Mouse (Mus musculus): ENCODE measurements around the gene Srsf12. TPM values are rescaled to one million over a fixed set of nuclear protein-coding genes. Genes with fewer than 3 reads are reported as not detected.

Srsf12 gene
- polyA plus RNA-seq, 1 experiment: not detected

DNA sequence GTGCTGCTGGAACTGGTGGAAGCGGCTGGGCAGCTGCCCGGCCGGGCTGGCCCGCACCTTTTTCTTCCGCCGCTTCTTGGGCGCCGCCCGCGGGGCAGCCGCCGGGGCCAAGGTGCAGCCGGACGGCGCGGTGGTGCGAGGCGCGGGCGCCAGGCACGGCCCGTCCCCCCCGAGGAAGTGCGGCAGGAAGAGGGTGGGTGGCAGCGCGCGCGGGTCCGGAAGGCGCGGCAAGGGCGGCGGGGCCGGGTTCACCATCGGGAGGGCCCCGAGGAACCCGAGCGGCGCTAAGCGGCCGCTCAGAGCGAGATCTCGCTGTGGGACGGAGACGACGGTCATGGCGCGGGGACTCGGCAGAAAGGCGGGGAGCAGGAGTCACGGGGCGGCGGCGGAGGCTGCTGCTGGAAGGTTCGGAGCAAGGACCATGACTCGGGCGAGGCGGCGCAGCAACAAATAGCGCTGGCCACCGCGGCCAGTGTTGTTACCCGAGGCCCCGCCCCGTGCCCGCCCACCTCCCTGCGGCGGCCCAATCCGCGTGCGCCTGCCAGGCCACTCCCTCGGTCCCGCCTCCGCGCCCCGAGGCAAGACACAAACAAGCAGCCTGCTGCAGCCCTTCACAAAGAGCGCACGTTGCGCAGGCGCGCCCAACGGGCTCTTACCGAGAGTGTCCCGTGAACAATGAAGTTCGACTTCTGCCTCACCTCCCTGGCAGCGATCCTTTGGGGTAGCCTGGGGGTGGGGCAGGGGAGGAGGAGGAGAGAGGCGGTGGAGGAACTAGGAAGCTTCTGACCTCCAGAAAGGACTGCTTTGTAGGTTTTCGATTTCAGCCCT lies 39.5 kb downstream of the Srsf12 start:
- TF ChIP-seq GATA1 (IDR thresholded peaks at IDR 0.05; ENCODE audit: borderline replicate concordance, low read length): no peak
- no peak for TF ChIP-seq FLI1 (IDR thresholded peaks at IDR 0.05; ENCODE audit: low read length)
- H3K27me3 ChIP-seq (replicated peaks): no peaks in the 10 kb centered on the region
- peak overlapping the region; percentile 96 for H3K4me3 ChIP-seq (replicated peaks)

DNA sequence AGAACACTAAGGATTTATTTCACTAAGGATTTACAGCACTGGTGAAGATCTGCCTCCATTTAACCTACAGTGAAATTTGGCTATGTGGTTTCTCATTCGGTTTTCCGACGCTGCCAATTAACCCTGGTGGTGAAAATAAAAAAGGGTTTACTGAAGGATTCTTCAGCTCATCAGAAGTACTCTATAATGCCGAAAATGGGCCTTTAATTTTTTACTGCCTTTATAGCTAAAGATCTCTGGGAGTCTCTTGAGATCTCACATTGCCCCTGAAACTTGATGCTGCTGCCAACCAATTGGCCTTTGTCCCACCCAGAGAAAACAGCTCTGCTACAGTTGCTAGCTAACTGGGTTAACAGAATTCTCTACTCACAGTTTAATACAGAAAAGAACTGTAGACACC lies 40.1 kb downstream of the Srsf12 start:
- Histone ChIP-seq H3K36me3 (replicated peaks; ENCODE audit: low read length) (peaks cover 27% of the 10 kb centered on the region), H3K4me3 (replicated peaks) (peak overlapping the region; percentile 96), H3K9me3 (no peaks in the 10 kb centered on the region), H3K27me3 (replicated peaks) (no peaks in the 10 kb centered on the region), H3K4me1 (peaks cover 48% of the 10 kb centered on the region)
- TF ChIP-seq FLI1 (IDR thresholded peaks at IDR 0.05; ENCODE audit: low read length): no peak
- no peak for TF ChIP-seq GATA1 (IDR thresholded peaks at IDR 0.05; ENCODE audit: borderline replicate concordance, low read length)

More for the DNA sequence above, 39.5 kb downstream of the Srsf12 start:
- H3K4me1 ChIP-seq: peaks cover 54% of the 10 kb centered on the region
- peaks cover 33% of the 10 kb centered on the region for H3K36me3 ChIP-seq (replicated peaks; ENCODE audit: low read length)
- no peaks in the 10 kb centered on the region for H3K9me3 ChIP-seq

- H3K9me3 ChIP-seq: no peaks in the 10 kb centered on the region
- H3K27me3 ChIP-seq (replicated peaks): no peaks in the 10 kb centered on the region
- peaks cover 18% of the 10 kb centered on the region for H3K36me3 ChIP-seq (replicated peaks; ENCODE audit: low read length)
- peaks cover 39% of the 10 kb centered on the region for H3K4me1 ChIP-seq
- no peak overlapping the region for H3K4me3 ChIP-seq (replicated peaks)
- no peak for TF ChIP-seq GATA1 (IDR thresholded peaks at IDR 0.05; ENCODE audit: borderline replicate concordance, low read length)
- TF ChIP-seq FLI1 (IDR thresholded peaks at IDR 0.05; ENCODE audit: low read length): no peak
Observed at GRCm38 (mm10) chr4:33249716-33250230, 41.0 kb downstream of the Srsf12 start.

GRCm38 (mm10) chr4:33250867-33251266 lies 42.1 kb downstream of the Srsf12 start:
- no peaks in the 10 kb centered on the region for H3K9me3 ChIP-seq
- H3K4me1 ChIP-seq: peaks cover 28% of the 10 kb centered on the region
- peaks cover 7% of the 10 kb centered on the region for H3K36me3 ChIP-seq (replicated peaks; ENCODE audit: low read length)
- TF ChIP-seq FLI1 (IDR thresholded peaks at IDR 0.05; ENCODE audit: low read length): no peak
- no peak for TF ChIP-seq GATA1 (IDR thresholded peaks at IDR 0.05; ENCODE audit: borderline replicate concordance, low read length)
- no peak overlapping the region for H3K4me3 ChIP-seq (replicated peaks)
- no peaks in the 10 kb centered on the region for H3K27me3 ChIP-seq (replicated peaks)

- H3K36me3 ChIP-seq (replicated peaks; ENCODE audit: low read length): no peaks in the 10 kb centered on the region
- H3K4me3 ChIP-seq (replicated peaks): no peak overlapping the region
- no peaks in the 10 kb centered on the region for H3K9me3 ChIP-seq
- H3K27me3 ChIP-seq (replicated peaks): no peaks in the 10 kb centered on the region
- H3K4me1 ChIP-seq: peaks cover 14% of the 10 kb centered on the region
- TF ChIP-seq GATA1 (IDR thresholded peaks at IDR 0.05; ENCODE audit: borderline replicate concordance, low read length): no peak
- TF ChIP-seq FLI1 (IDR thresholded peaks at IDR 0.05; ENCODE audit: low read length): no peak
Observed at GRCm38 (mm10) chr4:33254706-33255105, 45.9 kb downstream of the Srsf12 start.

DNA sequence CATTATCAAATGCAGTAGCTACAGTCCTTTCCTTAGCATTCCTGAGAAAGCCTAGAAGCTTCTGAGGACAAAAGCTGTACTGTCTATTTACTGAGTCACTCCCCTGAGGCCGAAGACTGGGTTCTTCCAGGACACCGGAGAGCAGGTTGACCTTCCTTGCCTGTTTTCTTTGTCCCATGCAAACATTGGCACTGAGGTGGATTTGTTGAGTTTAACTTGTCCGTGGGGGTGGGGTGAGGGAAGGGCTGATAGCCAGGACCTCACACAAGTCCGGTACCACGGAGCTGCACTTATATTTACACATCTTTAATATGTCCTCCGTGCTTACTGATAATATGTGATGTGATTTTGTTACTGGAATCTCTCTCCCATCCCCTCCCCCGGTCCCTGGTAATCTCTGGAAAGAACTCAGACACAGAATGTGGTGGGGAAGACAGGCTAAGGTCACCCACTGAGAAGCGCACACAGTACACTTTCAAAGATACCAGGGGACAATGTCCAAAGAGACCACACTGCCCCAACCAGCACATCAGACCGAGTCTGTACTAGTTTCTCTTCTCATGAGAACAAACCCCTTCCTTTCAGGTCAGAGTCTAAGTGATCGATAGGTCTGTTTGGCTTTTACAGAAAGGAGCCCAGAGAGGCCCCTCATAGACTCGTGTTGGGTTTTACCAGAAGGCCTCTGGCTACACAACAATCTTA lies 48.6 kb downstream of the Srsf12 start:
- Histone ChIP-seq H3K9me3 (no peaks in the 10 kb centered on the region), H3K36me3 (replicated peaks; ENCODE audit: low read length) (no peaks in the 10 kb centered on the region), H3K4me1 (peaks cover 8% of the 10 kb centered on the region), H3K27me3 (replicated peaks) (no peaks in the 10 kb centered on the region), H3K4me3 (replicated peaks) (no peak overlapping the region)
- no peak for TF ChIP-seq GATA1 (IDR thresholded peaks at IDR 0.05; ENCODE audit: borderline replicate concordance, low read length)
- no peak for TF ChIP-seq FLI1 (IDR thresholded peaks at IDR 0.05; ENCODE audit: low read length)

- Histone ChIP-seq H3K9me3 (no peaks in the 10 kb centered on the region), H3K27me3 (replicated peaks) (no peaks in the 10 kb centered on the region), H3K4me1 (peaks cover 8% of the 10 kb centered on the region), H3K4me3 (replicated peaks) (no peak overlapping the region), H3K36me3 (replicated peaks; ENCODE audit: low read length) (no peaks in the 10 kb centered on the region)
- TF ChIP-seq GATA1 (IDR thresholded peaks at IDR 0.05; ENCODE audit: borderline replicate concordance, low read length): no peak
- TF ChIP-seq FLI1 (IDR thresholded peaks at IDR 0.05; ENCODE audit: low read length): no peak
Observed at GRCm38 (mm10) chr4:33260311-33260710, 51.5 kb downstream of the Srsf12 start.

GRCm38 (mm10) chr4:33261311-33261753 lies 52.5 kb downstream of the Srsf12 start:
- TF ChIP-seq GATA1 (IDR thresholded peaks at IDR 0.05; ENCODE audit: borderline replicate concordance, low read length) (no peak), FLI1 (IDR thresholded peaks at IDR 0.05; ENCODE audit: low read length) (no peak)
- Histone ChIP-seq H3K36me3 (replicated peaks; ENCODE audit: low read length) (no peaks in the 10 kb centered on the region), H3K27me3 (replicated peaks) (no peaks in the 10 kb centered on the region), H3K4me1 (peaks cover 8% of the 10 kb centered on the region), H3K4me3 (replicated peaks) (peak overlapping the region; percentile 69), H3K9me3 (no peaks in the 10 kb centered on the region)

DNA sequence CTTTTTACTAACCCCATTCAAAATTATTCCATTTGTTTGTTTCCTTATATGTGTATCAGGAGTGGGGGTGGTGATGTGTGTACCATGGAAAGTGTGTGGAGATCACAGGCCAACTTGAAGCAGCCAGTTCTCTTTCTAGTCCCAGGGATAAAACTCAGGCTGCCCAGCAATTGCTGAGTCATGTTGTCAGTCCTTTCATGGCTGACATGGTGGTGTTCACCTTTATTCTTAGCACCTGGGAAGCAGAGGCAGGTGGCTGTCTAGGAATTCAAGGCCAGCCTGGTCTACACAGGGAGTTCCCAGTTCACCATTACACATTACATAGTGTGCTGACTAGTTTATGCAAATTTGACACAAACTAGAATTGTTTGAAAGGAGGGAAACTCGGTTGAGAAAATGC lies 54.1 kb downstream of the Srsf12 start:
- H3K4me3 ChIP-seq (replicated peaks): no peak overlapping the region
- H3K4me1 ChIP-seq: peaks cover 8% of the 10 kb centered on the region
- H3K36me3 ChIP-seq (replicated peaks; ENCODE audit: low read length): no peaks in the 10 kb centered on the region
- no peak for TF ChIP-seq GATA1 (IDR thresholded peaks at IDR 0.05; ENCODE audit: borderline replicate concordance, low read length)
- TF ChIP-seq FLI1 (IDR thresholded peaks at IDR 0.05; ENCODE audit: low read length): no peak
- peaks cover 8% of the 10 kb centered on the region for H3K9me3 ChIP-seq
- no peaks in the 10 kb centered on the region for H3K27me3 ChIP-seq (replicated peaks)

Measured in megakaryocyte, embryonic 14.5 days (primary cell).